Mouse (Mus musculus): ENCODE data around the gene Bad.

Bad gene

GRCm38 (mm10) chr19:6968491-6969271 lies 27.0 kb downstream of the Bad start:
- DNase-seq (ENCODE audit: low spot score) = no peak

- no peak for DNase-seq (ENCODE audit: low spot score)
These were observed 27.6 kb downstream of the Bad start for GRCm38 (mm10) chr19:6969291-6969664.

- DNase-seq (ENCODE audit: low spot score) = no peak
These were observed 28.2 kb downstream of the Bad start for GRCm38 (mm10) chr19:6969665-6970381.

- DNase-seq (ENCODE audit: low spot score) = no peak
These were observed 28.9 kb downstream of the Bad start for GRCm38 (mm10) chr19:6970460-6971085.

- no peak for DNase-seq (ENCODE audit: low spot score)
These were observed 30.0 kb downstream of the Bad start for GRCm38 (mm10) chr19:6971644-6972043.

GRCm38 (mm10) chr19:6972247-6972917 lies 30.7 kb downstream of the Bad start:
- no peak for DNase-seq (ENCODE audit: low spot score)

GRCm38 (mm10) chr19:6973581-6974190 lies 32.0 kb downstream of the Bad start:
- DNase-seq (ENCODE audit: low spot score) = no peak

GRCm38 (mm10) chr19:6974211-6975205 lies 32.8 kb downstream of the Bad start, which contains the start of gene Ppp1r14b:
Gene Ppp1r14b (plus strand): TSS chr19:6974968.
- no peak for DNase-seq (ENCODE audit: low spot score)

GRCm38 (mm10) chr19:6975537-6976521 lies 34.2 kb downstream of the Bad start, which contains the start of gene Plcb3:
Gene Plcb3 (minus strand): TSS chr19:6976470.
- no peak for DNase-seq (ENCODE audit: low spot score)

- DNase-seq (ENCODE audit: low spot score) = no peak
These were observed 36.3 kb downstream of the Bad start for GRCm38 (mm10) chr19:6977759-6978638.

- DNase-seq (ENCODE audit: low spot score) = no peak
These were observed 36.9 kb downstream of the Bad start for GRCm38 (mm10) chr19:6978639-6978974.

- DNase-seq (ENCODE audit: low spot score) = no peak
These were observed 37.4 kb downstream of the Bad start for GRCm38 (mm10) chr19:6979001-6979479.

- DNase-seq (ENCODE audit: low spot score) = peak; percentile 98
These were observed 38.1 kb downstream of the Bad start for GRCm38 (mm10) chr19:6979486-6980380.

GRCm38 (mm10) chr19:6980381-6981093 lies 38.9 kb downstream of the Bad start, which contains the start of gene Fkbp2:
Gene Fkbp2 (minus strand): TSS chr19:6980501.
- DNase-seq (ENCODE audit: low spot score) = peak; percentile 98

- no peak for DNase-seq (ENCODE audit: low spot score)
These were observed 39.8 kb downstream of the Bad start for GRCm38 (mm10) chr19:6981465-6981864.

- no peak for DNase-seq (ENCODE audit: low spot score)
These were observed 42.0 kb downstream of the Bad start for GRCm38 (mm10) chr19:6983621-6984020.
